Mouse (Mus musculus): ENCODE measurements at regions not wholly inside any gene's neighbourhood (a gene's known extent, or its start where the extent isn't known, plus 50 kb on each side); places are given as distances from the start of the nearest gene placed in this dataset.

DNA sequence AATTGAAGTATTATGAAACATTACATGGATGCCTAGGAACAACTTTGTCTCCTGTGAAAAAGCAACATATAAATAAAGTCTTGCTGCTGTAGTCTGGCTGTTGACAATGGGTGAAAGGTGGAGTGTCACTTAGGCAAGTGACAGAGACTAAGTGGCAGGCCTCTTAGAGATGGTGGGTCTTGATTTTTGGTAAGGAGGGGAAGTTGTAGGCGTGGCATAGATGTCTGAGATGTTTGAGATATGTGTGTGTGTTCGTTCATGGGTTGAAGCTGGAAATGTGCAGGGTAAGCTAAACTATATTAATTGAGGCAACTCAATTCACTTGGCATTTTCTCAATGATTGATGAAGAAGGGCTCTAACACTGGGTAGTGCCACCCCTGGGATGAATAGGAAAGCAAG is 90.7 kb upstream of the Rasgrp1 start:
- DNase-seq (ENCODE audit: low spot score): no peak
- H3K9me3 ChIP-seq (replicated peaks): no peaks in the 10 kb centered on the region
- no peaks in the 10 kb centered on the region for H3K36me3 ChIP-seq
- H3K27ac ChIP-seq (replicated peaks): no peak overlapping the region
- H3K27me3 ChIP-seq (ENCODE audit: low read depth, poor library complexity, severe bottlenecking): no peaks in the 10 kb centered on the region
- peaks cover 7% of the 10 kb centered on the region; the same call in 1 of the 2 replicates for H3K4me1 ChIP-seq
- H3K4me3 ChIP-seq: no peak overlapping the region
- 86% methylated on average over 2 of the region's 2 CpGs for WGBS

DNA sequence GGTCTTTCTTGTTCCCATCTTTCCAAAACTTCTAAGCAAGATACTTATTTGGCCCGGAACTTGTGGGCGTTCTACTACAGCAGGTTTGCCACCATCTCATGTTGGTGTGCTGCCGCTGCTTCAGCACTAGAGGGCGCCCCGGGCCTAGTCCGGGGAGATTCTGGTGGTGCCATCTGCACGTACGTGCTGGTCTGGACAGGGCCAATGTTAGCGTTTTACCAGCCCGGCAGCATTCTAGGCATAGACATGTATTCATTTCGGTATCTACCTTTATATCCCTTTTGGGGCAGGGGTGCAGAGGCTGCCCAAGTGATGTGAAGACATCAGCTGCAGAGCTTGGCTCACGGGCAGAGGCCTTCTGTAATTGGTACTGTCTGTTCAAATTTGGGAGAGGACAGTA is 95.3 kb upstream of the Rasgrp1 start:
- H3K36me3 ChIP-seq: no peaks in the 10 kb centered on the region
- no peak overlapping the region for H3K4me3 ChIP-seq
- H3K4me1 ChIP-seq: no peaks in the 10 kb centered on the region
- DNase-seq (ENCODE audit: low spot score): no peak
- H3K27ac ChIP-seq (replicated peaks): no peak overlapping the region
- H3K27me3 ChIP-seq (ENCODE audit: low read depth, poor library complexity, severe bottlenecking): no peaks in the 10 kb centered on the region
- WGBS: 84% methylated on average over 12 of the region's 12 CpGs
- no peaks in the 10 kb centered on the region for H3K9me3 ChIP-seq (replicated peaks)

DNA sequence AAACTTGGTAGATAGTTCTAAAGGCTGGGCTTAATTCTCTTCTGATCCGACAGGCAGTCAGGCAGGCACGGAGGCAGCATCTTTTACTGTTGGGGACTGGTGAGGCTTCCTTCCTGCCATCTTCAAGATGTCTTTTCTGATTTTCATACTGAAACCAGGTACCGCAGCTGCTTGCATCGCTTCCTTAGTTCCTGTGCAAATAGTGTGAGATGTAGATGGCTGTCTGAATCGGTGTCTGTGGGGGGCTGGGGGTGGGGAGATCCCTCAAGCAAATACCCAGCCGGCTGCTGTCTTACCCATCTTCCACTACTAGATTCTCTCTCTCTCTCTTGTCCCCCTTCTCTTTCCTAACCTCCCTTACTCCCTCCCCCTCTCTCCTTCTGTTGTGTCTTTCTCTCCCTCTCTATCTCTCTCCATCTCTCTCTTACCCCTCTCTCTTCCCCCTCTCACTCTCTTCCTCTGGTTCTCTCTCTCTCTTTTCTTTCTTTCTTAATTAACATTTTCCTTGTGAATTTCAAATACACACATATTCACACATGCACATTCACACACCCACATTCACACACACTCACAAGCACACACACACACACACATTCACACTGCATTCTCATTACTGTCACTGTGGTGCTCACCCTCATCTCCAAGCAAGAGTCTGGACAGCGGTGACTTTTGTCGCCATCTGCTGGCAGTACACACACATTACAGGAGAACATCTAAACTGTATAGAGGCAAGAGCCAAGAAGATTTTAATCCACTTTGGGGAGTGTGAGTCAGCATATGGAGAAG is 96.0 kb upstream of the Rasgrp1 start:
- H3K27me3 ChIP-seq (ENCODE audit: low read depth, poor library complexity, severe bottlenecking): no peaks in the 10 kb centered on the region
- H3K9me3 ChIP-seq (replicated peaks): no peaks in the 10 kb centered on the region
- no peaks in the 10 kb centered on the region for H3K36me3 ChIP-seq
- WGBS: 68% methylated on average over 8 of the region's 8 CpGs
- no peak overlapping the region for H3K4me3 ChIP-seq
- no peaks in the 10 kb centered on the region for H3K4me1 ChIP-seq
- peak; percentile 71 for DNase-seq (ENCODE audit: low spot score)
- no peak overlapping the region for H3K27ac ChIP-seq (replicated peaks)

DNA sequence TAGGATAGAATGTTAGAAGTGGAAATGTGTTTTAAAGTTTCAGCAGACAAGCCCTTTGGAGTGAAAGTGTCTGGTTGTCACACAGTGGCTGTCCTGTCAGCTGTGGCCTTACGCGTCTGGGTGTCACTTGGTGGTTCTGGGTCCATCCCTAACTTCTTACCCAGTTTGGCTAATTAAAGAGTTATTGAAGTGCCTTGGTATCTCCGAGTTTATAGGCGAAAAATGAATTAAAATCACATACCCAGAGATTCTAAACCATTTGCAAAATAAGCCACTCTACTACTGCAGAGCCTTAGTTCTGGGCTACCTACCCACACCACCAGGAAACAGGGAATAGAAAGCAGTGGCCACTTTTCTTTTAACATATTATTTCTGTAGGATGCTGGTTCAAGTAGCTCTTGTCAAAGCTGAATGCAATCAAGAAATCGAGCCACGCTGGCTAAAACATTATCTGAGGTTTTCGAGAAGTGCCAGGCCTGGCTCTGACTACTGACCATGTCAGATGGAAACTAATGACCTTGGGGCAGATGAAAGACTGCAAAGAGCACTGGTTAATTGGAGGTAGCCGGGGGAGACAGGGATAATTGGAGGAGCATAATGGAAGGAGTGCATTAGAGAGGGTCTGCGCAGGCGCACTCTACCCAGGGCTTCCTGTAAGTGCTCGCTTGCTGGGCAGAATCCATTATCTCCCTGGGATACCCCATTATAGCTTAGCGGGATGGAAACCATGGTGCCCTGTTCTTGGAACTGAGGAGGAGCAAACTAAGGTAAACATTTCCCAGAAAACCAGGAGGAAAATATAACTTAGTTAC is 96.8 kb upstream of the Rasgrp1 start:
- 67% methylated on average over 12 of the region's 12 CpGs for WGBS
- Histone ChIP-seq H3K4me3 (no peak overlapping the region), H3K27ac (replicated peaks) (no peak overlapping the region), H3K9me3 (replicated peaks) (no peaks in the 10 kb centered on the region), H3K36me3 (no peaks in the 10 kb centered on the region), H3K4me1 (no peaks in the 10 kb centered on the region), H3K27me3 (ENCODE audit: low read depth, poor library complexity, severe bottlenecking) (no peaks in the 10 kb centered on the region)
- DNase-seq (ENCODE audit: low spot score): no peak

DNA sequence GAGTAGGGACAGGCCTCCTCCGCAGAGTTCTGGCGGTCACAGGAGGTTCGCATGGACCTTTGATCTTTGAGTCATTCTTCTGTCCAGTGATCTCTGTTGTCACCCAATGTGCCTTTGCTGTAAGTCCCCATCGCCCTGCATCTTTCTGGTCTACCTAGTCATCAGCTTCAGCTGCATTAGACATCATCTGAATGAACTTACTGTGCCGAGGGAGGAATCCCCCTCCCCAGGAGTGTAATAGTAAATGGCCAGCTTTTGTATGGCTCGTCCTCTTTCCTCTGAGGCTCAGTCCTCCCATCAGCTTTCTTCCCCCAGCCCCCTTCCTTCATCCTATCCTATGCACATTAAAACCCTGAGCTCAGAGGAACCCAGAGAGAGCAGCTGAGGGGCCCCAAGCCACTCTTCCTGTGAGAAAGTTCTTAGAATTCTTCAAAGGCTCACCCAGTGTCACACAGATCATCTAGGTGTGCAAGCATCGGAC is 98.0 kb upstream of the Rasgrp1 start:
- Histone ChIP-seq H3K36me3 (no peaks in the 10 kb centered on the region), H3K27ac (replicated peaks) (no peak overlapping the region), H3K4me3 (no peak overlapping the region), H3K27me3 (ENCODE audit: low read depth, poor library complexity, severe bottlenecking) (no peaks in the 10 kb centered on the region), H3K9me3 (replicated peaks) (no peaks in the 10 kb centered on the region), H3K4me1 (no peaks in the 10 kb centered on the region)
- DNase-seq (ENCODE audit: low spot score): no peak
- WGBS: 83% methylated on average over 7 of the region's 7 CpGs

DNA sequence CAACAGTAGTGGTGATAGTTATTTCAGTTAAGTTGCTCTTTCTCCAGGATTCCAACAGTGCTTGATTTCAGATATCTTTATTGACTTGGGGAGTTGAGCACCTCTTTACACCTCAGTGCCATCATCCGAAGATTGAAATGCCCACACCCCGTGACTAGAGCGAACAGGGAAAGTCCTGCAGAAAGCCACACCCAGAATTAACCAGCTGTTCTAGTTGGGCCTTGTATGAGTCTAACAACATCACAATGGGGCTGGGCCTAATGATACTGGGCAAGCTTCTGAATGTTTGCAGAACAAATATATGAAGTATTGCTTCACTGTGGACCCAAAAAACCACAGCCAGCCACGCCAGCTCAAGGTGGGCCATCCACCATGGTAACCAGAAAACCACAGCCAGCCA is 100.1 kb upstream of the Rasgrp1 start:
- WGBS: 77% methylated on average over 4 of the region's 4 CpGs
- no peaks in the 10 kb centered on the region for H3K36me3 ChIP-seq
- DNase-seq (ENCODE audit: low spot score): no peak
- H3K27me3 ChIP-seq (ENCODE audit: low read depth, poor library complexity, severe bottlenecking): no peaks in the 10 kb centered on the region
- H3K27ac ChIP-seq (replicated peaks): no peak overlapping the region
- H3K9me3 ChIP-seq (replicated peaks): no peaks in the 10 kb centered on the region
- no peak overlapping the region for H3K4me3 ChIP-seq
- no peaks in the 10 kb centered on the region for H3K4me1 ChIP-seq

DNA sequence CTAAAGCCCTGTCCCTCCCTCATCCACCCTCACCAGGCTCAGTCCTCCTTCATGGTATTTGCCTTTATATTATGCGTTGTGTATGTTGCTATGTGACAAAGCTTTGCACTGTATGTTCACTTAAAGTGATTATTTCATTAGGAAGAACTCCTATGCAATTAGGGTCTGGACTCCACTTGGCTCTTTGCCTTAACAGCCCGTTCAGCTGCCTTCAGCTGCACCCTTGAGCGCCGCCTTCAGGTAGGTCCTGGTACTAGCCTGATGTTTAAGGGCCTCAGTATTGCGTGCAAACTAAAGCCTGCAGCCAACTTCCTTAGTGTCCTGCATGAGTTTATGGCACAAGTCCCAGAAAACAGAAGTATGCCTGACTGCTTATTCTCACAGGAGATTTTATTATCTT is 101.9 kb upstream of the Rasgrp1 start:
- 38% methylated on average over 5 of the region's 5 CpGs for WGBS
- H3K9me3 ChIP-seq (replicated peaks): no peaks in the 10 kb centered on the region
- no peaks in the 10 kb centered on the region for H3K4me1 ChIP-seq
- peak; percentile 35 for DNase-seq (ENCODE audit: low spot score)
- no peaks in the 10 kb centered on the region for H3K36me3 ChIP-seq
- H3K4me3 ChIP-seq: no peak overlapping the region
- H3K27ac ChIP-seq (replicated peaks): no peak overlapping the region
- H3K27me3 ChIP-seq (ENCODE audit: low read depth, poor library complexity, severe bottlenecking): no peaks in the 10 kb centered on the region

DNA sequence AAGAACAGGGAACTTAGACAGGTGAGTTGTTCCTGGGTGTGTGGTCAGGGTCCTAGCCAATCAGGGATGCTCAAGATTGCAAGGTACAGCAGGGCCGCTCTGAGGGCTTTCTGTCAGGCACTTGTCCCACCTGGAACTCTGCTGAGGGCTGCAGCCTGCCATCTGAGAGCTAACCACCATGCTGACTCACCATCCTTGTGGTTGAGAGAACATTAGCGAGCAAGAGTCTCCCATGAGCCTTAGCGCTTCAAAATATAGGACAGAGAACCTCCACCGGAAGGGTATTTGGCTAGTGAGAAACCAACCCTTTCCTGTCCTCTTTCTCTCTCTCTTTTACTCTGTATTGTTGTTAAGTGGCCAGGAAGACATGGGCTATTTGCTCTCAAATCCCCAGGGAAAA is 104.1 kb upstream of the Rasgrp1 start:
- H3K27me3 ChIP-seq (ENCODE audit: low read depth, poor library complexity, severe bottlenecking): no peaks in the 10 kb centered on the region
- no peak for DNase-seq (ENCODE audit: low spot score)
- no peaks in the 10 kb centered on the region for H3K36me3 ChIP-seq
- H3K4me3 ChIP-seq: no peak overlapping the region
- WGBS: 88% methylated on average over 4 of the region's 4 CpGs
- H3K4me1 ChIP-seq: no peaks in the 10 kb centered on the region
- no peaks in the 10 kb centered on the region for H3K9me3 ChIP-seq (replicated peaks)
- H3K27ac ChIP-seq (replicated peaks): no peak overlapping the region

DNA sequence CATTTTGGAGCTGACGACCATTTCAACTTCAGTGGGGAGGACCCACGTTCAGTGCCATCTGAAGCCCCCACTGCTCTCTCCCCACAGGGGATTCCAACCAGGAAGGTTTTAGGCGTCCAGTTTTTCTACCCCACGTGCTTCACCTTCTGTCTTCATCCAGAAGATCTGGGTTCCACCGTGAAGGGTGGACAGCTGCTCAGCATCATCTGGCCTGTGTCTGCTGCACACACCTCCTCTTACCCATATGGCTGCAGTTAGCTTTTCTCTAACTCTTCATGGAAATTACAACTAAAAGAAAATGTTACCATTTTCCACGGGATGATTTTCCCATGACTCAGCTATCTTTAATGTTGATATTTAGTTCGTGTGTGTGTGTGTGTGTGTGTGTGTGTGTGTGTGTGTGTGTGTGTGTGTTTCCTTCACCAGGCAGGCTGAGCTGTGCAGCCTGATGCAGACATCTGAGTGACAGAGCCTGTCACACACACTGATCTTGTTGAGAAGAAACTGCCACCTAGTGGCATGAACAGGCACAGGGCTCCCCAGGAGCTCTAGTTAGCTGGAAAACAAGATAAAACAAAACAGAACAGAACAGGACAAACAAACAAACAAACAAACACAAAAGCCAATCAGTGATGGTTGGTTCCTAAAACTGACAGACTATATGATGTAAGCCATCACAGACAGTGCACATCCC is 107.5 kb upstream of the Rasgrp1 start:
- WGBS: 62% methylated on average over 7 of the region's 7 CpGs
- H3K9me3 ChIP-seq (replicated peaks): no peaks in the 10 kb centered on the region

DNA sequence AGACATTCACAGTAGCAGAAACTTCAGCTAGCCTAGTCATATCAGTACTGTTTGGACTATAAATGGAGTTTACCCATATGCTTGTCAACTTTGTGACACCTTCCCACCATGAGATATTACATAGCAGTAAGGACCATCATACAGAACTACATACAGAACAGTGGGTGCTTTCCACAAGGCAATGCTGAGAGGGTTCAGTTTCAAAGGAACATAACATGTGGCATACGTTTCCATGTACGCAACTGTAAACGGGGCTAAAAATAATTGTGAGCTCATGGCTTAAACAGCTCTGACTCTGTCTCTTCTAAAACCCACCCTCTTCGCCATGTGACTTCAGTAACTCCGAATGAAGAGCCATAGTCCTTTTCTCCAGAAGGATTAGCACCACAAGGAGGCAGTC is 109.0 kb upstream of the Rasgrp1 start:
- 79% methylated on average over 5 of the region's 5 CpGs for WGBS
- Histone ChIP-seq H3K4me1 (peaks cover 16% of the 10 kb centered on the region), H3K4me3 (no peak overlapping the region), H3K27ac (replicated peaks) (no peak overlapping the region), H3K27me3 (ENCODE audit: low read depth, poor library complexity, severe bottlenecking) (no peaks in the 10 kb centered on the region), H3K9me3 (replicated peaks) (no peaks in the 10 kb centered on the region), H3K36me3 (no peaks in the 10 kb centered on the region)
- DNase-seq (ENCODE audit: low spot score): no peak

More for the DNA sequence above, 107.5 kb upstream of the Rasgrp1 start:
- no peak overlapping the region for H3K27ac ChIP-seq (replicated peaks)
- H3K4me1 ChIP-seq: peaks cover 1% of the 10 kb centered on the region
- DNase-seq (ENCODE audit: low spot score): no peak
- no peak overlapping the region for H3K4me3 ChIP-seq
- no peaks in the 10 kb centered on the region for H3K27me3 ChIP-seq (ENCODE audit: low read depth, poor library complexity, severe bottlenecking)
- H3K36me3 ChIP-seq: no peaks in the 10 kb centered on the region

DNA sequence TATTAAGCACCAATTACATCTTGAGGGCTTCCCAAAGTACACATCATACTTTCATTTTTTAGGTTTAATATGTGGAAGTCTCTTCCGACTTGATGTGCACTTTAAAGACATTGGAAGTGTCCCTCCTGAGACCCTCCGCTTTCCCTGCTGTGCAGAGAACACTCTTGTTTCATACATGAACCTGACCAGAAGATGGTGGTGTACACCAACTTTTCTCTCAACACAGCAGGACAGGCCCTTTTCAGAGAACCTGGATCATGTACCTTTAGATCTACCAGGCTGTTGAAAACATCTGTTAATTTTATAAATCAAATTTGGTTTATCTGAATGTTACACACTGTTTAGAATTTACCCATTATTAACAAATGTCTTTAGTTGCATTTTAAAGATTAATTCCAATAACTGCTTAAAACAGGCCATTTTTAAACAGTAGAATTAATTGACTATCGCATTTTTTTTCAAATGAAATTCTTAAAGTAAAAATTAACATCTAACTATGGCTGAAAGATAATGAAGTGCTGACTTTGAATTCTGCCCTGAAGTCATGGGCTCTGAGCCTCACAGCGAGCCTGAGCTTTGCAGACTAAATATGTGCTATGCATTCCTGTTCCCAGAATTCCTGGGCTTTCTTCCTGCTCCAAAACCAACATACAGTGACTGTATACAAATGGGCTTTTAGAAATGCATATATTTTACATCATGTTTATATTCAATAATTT is 112.4 kb upstream of the Rasgrp1 start:
- Histone ChIP-seq H3K4me1 (peaks cover 19% of the 10 kb centered on the region), H3K36me3 (no peaks in the 10 kb centered on the region), H3K9me3 (replicated peaks) (no peaks in the 10 kb centered on the region), H3K27me3 (ENCODE audit: low read depth, poor library complexity, severe bottlenecking) (peaks cover 8% of the 10 kb centered on the region; the same call in 1 of the 2 replicates), H3K4me3 (no peak overlapping the region), H3K27ac (replicated peaks) (no peak overlapping the region)
- DNase-seq (ENCODE audit: low spot score): no peak
- WGBS: 79% methylated on average over 4 of the region's 4 CpGs

DNA sequence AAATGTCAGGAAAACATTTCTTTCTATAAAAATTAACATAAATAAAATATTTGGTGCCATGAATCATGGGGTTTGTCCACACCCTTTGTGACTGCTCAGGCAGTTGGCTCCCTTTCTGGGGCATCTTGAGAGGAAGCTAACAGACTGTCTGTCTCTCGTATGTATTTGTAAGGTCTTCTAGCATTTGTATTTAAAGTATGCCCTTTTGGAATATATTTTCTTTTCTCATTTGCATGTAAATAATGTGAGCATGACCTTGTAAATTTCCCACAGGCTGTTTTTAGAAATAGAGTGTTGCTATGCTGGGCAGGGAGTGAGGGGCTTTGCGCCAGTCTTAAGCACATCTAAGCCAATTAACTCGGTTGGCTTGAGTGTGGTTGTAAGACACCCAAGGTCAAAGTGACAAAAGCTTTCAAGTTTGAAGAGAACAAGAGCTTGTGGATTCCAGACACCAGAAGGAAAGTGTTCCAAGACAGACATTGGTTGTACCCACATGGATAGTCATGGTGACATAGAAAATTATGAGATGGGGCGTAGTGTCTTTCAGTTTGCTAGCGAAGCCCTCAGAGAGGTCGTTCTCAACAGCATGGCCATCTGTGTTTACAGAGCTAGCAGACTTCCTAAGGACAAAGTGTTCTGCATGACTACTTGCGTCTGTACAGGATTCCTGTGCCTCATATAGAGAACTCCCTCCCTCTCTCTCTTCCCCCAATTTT is 113.1 kb upstream of the Rasgrp1 start:
- no peaks in the 10 kb centered on the region for H3K36me3 ChIP-seq
- H3K9me3 ChIP-seq (replicated peaks): no peaks in the 10 kb centered on the region
- H3K27me3 ChIP-seq (ENCODE audit: low read depth, poor library complexity, severe bottlenecking): peaks cover 8% of the 10 kb centered on the region; the same call in 1 of the 2 replicates
- DNase-seq (ENCODE audit: low spot score): peak; percentile 37
- H3K27ac ChIP-seq (replicated peaks): no peak overlapping the region
- peaks cover 19% of the 10 kb centered on the region for H3K4me1 ChIP-seq
- 51% methylated on average over 7 of the region's 7 CpGs for WGBS
- H3K4me3 ChIP-seq: no peak overlapping the region

Data from midbrain, embryonic 10.5 days (tissue).